Mouse (Mus musculus): Measurements from ENCODE around the gene Vps9d1.

GRCm38 (mm10) chr8:123199864-123200263 lies 54.3 kb downstream of the Vps9d1 start:
- TF ChIP-seq CTCF (conservative IDR thresholded peaks at IDR 0.05; ENCODE audit: low read length): no peak
- no peak for TF ChIP-seq POU5F1 (IDR thresholded peaks at IDR 0.05; ENCODE audit: borderline replicate concordance, low read length)
- no peak for TF ChIP-seq NANOG (IDR thresholded peaks at IDR 0.05; ENCODE audit: borderline replicate concordance, low read length)
